Mouse (Mus musculus): Measurements from ENCODE around the gene Hbb-bt. TPM values are rescaled to one million over a fixed set of nuclear protein-coding genes. Genes with fewer than 3 reads are reported as not detected.
"Not testable (repeated sequence)": the region's sequence is repeated elsewhere in the genome, so short reads cannot be mapped to it uniquely, and the experiment has no call there.

The Hbb-bt gene
- polyA plus RNA-seq, 1 experiment from 2014 or later, result 1,494 TPM

GRCm38 (mm10) chr7:103792669-103793388 lies 21.0 kb downstream of the Hbb-bt start:
- Histone ChIP-seq H3K4me2 (no peak overlapping the region), H3K4me1 (replicated peaks) (no peaks in the 10 kb centered on the region), H3K4me3 (no peak overlapping the region), H3K27ac (replicated peaks) (no peak overlapping the region), H3K9ac (no peak overlapping the region), H3K9me3 (no peaks in the 10 kb centered on the region), H3K27me3 (no peaks in the 10 kb centered on the region), H3K36me3 (no peaks in the 10 kb centered on the region)
- ATAC-seq (ENCODE audit: low FRiP score, low read depth), result no peak
- WGBS, result 24% methylated on average over 4 of the region's 4 CpGs

GRCm38 (mm10) chr7:103791721-103792120 lies 22.1 kb downstream of the Hbb-bt start, which contains the start of gene Olfr67:
TSS of gene Olfr67 (minus strand) at chr7:103791821.
- 75% methylated on average over 3 of the region's 3 CpGs for WGBS
- no peak within 1 kb of the TSS for H3K4me2 ChIP-seq
- no peak within 1 kb of the TSS for H3K27ac ChIP-seq (replicated peaks)
- no peak within 1 kb of the TSS for H3K4me3 ChIP-seq
- H3K27me3 ChIP-seq, result no peaks in the 10 kb centered on the region
- H3K9me3 ChIP-seq, result no peaks in the 10 kb centered on the region
- ATAC-seq (ENCODE audit: low FRiP score, low read depth), result no peak
- no peaks in the 10 kb centered on the region for H3K4me1 ChIP-seq (replicated peaks)
- H3K36me3 ChIP-seq, result no peaks in the 10 kb centered on the region
- no peak within 1 kb of the TSS for H3K9ac ChIP-seq

GRCm38 (mm10) chr7:103779598-103779997 lies 34.2 kb downstream of the Hbb-bt start, which contains the start of gene Olfr68:
TSS of gene Olfr68 (minus strand) at chr7:103779698.
- Histone ChIP-seq H3K27ac (replicated peaks) (no peak within 1 kb of the TSS), H3K36me3 (no peaks in the 10 kb centered on the region), H3K4me3 (no peak within 1 kb of the TSS), H3K9ac (no peak within 1 kb of the TSS), H3K27me3 (no peaks in the 10 kb centered on the region), H3K4me2 (no peak within 1 kb of the TSS), H3K9me3 (no peaks in the 10 kb centered on the region), H3K4me1 (replicated peaks) (no peaks in the 10 kb centered on the region)
- ATAC-seq (ENCODE audit: low FRiP score, low read depth), result no peak
- WGBS, result 71% methylated on average over 3 of the region's 3 CpGs

- not testable (repeated sequence) for H3K27me3 ChIP-seq; ATAC-seq (ENCODE audit: low FRiP score, low read depth); H3K9ac ChIP-seq; H3K4me3 ChIP-seq; H3K27ac ChIP-seq (replicated peaks); H3K36me3 ChIP-seq; H3K4me2 ChIP-seq; H3K4me1 ChIP-seq (replicated peaks); H3K9me3 ChIP-seq
- WGBS, result 88% methylated on average over 4 of the region's 4 CpGs
Measured at GRCm38 (mm10) chr7:103777652-103778051, 36.1 kb downstream of the Hbb-bt start.

GRCm38 (mm10) chr7:103771494-103771893 lies 42.3 kb downstream of the Hbb-bt start, which contains the start of gene Olfr69:
TSS of gene Olfr69 (minus strand) at chr7:103771594.
- Histone ChIP-seq H3K4me3 (no peak within 1 kb of the TSS), H3K36me3 (no peaks in the 10 kb centered on the region), H3K27me3 (no peaks in the 10 kb centered on the region), H3K9me3 (no peaks in the 10 kb centered on the region), H3K4me2 (no peak within 1 kb of the TSS), H3K4me1 (replicated peaks) (no peaks in the 10 kb centered on the region), H3K27ac (replicated peaks) (no peak within 1 kb of the TSS), H3K9ac (no peak within 1 kb of the TSS)
- no peak for ATAC-seq (ENCODE audit: low FRiP score, low read depth)
- 84% methylated on average over 2 of the region's 2 CpGs for WGBS

- H3K36me3 ChIP-seq; H3K27me3 ChIP-seq; H3K4me1 ChIP-seq (replicated peaks); ATAC-seq (ENCODE audit: low FRiP score, low read depth); H3K27ac ChIP-seq (replicated peaks); H3K9ac ChIP-seq; H3K4me3 ChIP-seq; H3K9me3 ChIP-seq; H3K4me2 ChIP-seq: not testable (repeated sequence)
- 93% methylated on average over 6 of the region's 6 CpGs for WGBS
Measured at GRCm38 (mm10) chr7:103767687-103768086, 46.1 kb downstream of the Hbb-bt start.

Other genes starting within 250 kb of the Hbb-bt start
- not detected in 2 replicates for gene Olfr616, start 244.9 kb downstream of the Hbb-bt start, polyA plus RNA-seq (2015; fragmentation: Nextera tagmentation; extraction: Ambion mirVana)
- gene Olfr617, start 240.9 kb downstream of the Hbb-bt start, polyA plus RNA-seq (2015; fragmentation: Nextera tagmentation; extraction: Ambion mirVana), result not detected in 2 replicates
- gene Olfr618, start 223.9 kb downstream of the Hbb-bt start, polyA plus RNA-seq (2015; fragmentation: Nextera tagmentation; extraction: Ambion mirVana), result not detected in 2 replicates
- gene Olfr619, start 213.4 kb downstream of the Hbb-bt start, polyA plus RNA-seq (2015; fragmentation: Nextera tagmentation; extraction: Ambion mirVana), result not detected in 2 replicates
- not detected in 2 replicates for gene Olfr620, start 201.5 kb downstream of the Hbb-bt start, polyA plus RNA-seq (2015; fragmentation: Nextera tagmentation; extraction: Ambion mirVana)
- gene Olfr622, start 171.3 kb downstream of the Hbb-bt start, polyA plus RNA-seq (2015; fragmentation: Nextera tagmentation; extraction: Ambion mirVana), result not detected in 2 replicates
- not detected in 2 replicates for gene Olfr623, start 150.3 kb downstream of the Hbb-bt start, polyA plus RNA-seq (2015; fragmentation: Nextera tagmentation; extraction: Ambion mirVana)
- 0.03 TPM in 1 of 2 replicates, not detected in the other for gene Olfr624, start 142.8 kb downstream of the Hbb-bt start, polyA plus RNA-seq (2015; fragmentation: Nextera tagmentation; extraction: Ambion mirVana)
- gene Olfr625-ps1, start 131.3 kb downstream of the Hbb-bt start, polyA plus RNA-seq (2015; fragmentation: Nextera tagmentation; extraction: Ambion mirVana), result not detected in 2 replicates
- not detected in 2 replicates for gene Olfr243, start 99.3 kb downstream of the Hbb-bt start, polyA plus RNA-seq (2015; fragmentation: Nextera tagmentation; extraction: Ambion mirVana)
- not detected in 2 replicates for gene Olfr628, start 83.6 kb downstream of the Hbb-bt start, polyA plus RNA-seq (2015; fragmentation: Nextera tagmentation; extraction: Ambion mirVana)
- not detected in 2 replicates for gene Olfr629, start 69.1 kb downstream of the Hbb-bt start, polyA plus RNA-seq (2015; fragmentation: Nextera tagmentation; extraction: Ambion mirVana)
- not detected in 2 replicates for gene Olfr630, start 56.7 kb downstream of the Hbb-bt start, polyA plus RNA-seq (2015; fragmentation: Nextera tagmentation; extraction: Ambion mirVana)
- not detected in 2 replicates for gene Olfr69, start 42.4 kb downstream of the Hbb-bt start, polyA plus RNA-seq (2015; fragmentation: Nextera tagmentation; extraction: Ambion mirVana)
- not detected in 2 replicates for gene Olfr68, start 34.3 kb downstream of the Hbb-bt start, polyA plus RNA-seq (2015; fragmentation: Nextera tagmentation; extraction: Ambion mirVana)
- not detected in 2 replicates for gene Olfr67, start 22.2 kb downstream of the Hbb-bt start, polyA plus RNA-seq (2015; fragmentation: Nextera tagmentation; extraction: Ambion mirVana)
- gene Hbb-bs, start 14.1 kb upstream of the Hbb-bt start, polyA plus RNA-seq (2015; fragmentation: Nextera tagmentation; extraction: Ambion mirVana), result 4,421 and 5,872 TPM in 2 replicates
- not detected in 2 replicates for gene Hbb-bh2, start 26.5 kb upstream of the Hbb-bt start, polyA plus RNA-seq (2015; fragmentation: Nextera tagmentation; extraction: Ambion mirVana)
- 1.3 and 2.5 TPM in 2 replicates for gene Hbb-bh1, start 29.2 kb upstream of the Hbb-bt start, polyA plus RNA-seq (2015; fragmentation: Nextera tagmentation; extraction: Ambion mirVana)
- 123 and 187 TPM in 2 replicates for gene Hbb-y, start 39.2 kb upstream of the Hbb-bt start, polyA plus RNA-seq (2015; fragmentation: Nextera tagmentation; extraction: Ambion mirVana)
- gene Olfr66, start 72.3 kb upstream of the Hbb-bt start, polyA plus RNA-seq (2015; fragmentation: Nextera tagmentation; extraction: Ambion mirVana), result not detected in 2 replicates
- not detected in 2 replicates for gene Olfr64, start 80.5 kb upstream of the Hbb-bt start, polyA plus RNA-seq (2015; fragmentation: Nextera tagmentation; extraction: Ambion mirVana)
- not detected in 2 replicates for gene Olfr65, start 89.5 kb upstream of the Hbb-bt start, polyA plus RNA-seq (2015; fragmentation: Nextera tagmentation; extraction: Ambion mirVana)
- not detected in 2 replicates for gene Olfr631, start 114.8 kb upstream of the Hbb-bt start, polyA plus RNA-seq (2015; fragmentation: Nextera tagmentation; extraction: Ambion mirVana)
- not detected in 2 replicates for gene Olfr632, start 120.4 kb upstream of the Hbb-bt start, polyA plus RNA-seq (2015; fragmentation: Nextera tagmentation; extraction: Ambion mirVana)
- gene Olfr633, start 130.4 kb upstream of the Hbb-bt start, polyA plus RNA-seq (2015; fragmentation: Nextera tagmentation; extraction: Ambion mirVana), result not detected in 2 replicates
- gene Olfr635, start 157.2 kb upstream of the Hbb-bt start, polyA plus RNA-seq (2015; fragmentation: Nextera tagmentation; extraction: Ambion mirVana), result not detected in 2 replicates
- gene Olfr638, start 184.8 kb upstream of the Hbb-bt start, polyA plus RNA-seq (2015; fragmentation: Nextera tagmentation; extraction: Ambion mirVana), result not detected in 2 replicates
- gene Olfr639, start 203.3 kb upstream of the Hbb-bt start, polyA plus RNA-seq (2015; fragmentation: Nextera tagmentation; extraction: Ambion mirVana), result 0.03 TPM in 1 of 2 replicates, not detected in the other
- gene Olfr640, start 211.6 kb upstream of the Hbb-bt start, polyA plus RNA-seq (2015; fragmentation: Nextera tagmentation; extraction: Ambion mirVana), result not detected in 2 replicates
- gene Olfr641, start 221.4 kb upstream of the Hbb-bt start, polyA plus RNA-seq (2015; fragmentation: Nextera tagmentation; extraction: Ambion mirVana), result not detected in 2 replicates
- gene Olfr642, start 238.7 kb upstream of the Hbb-bt start, polyA plus RNA-seq (2015; fragmentation: Nextera tagmentation; extraction: Ambion mirVana), result not detected in 2 replicates
- not detected in 2 replicates for gene 4930516K23Rik, start 247.4 kb upstream of the Hbb-bt start, polyA plus RNA-seq (2015; fragmentation: Nextera tagmentation; extraction: Ambion mirVana)